Mouse (Mus musculus) liver, embryonic 14.5 days (tissue): Measurements from ENCODE around the gene Mprip.

Experiments used
- CTCF ChIP-seq: IDR thresholded peaks from 2 replicates; pipeline ENCODE4 v1.5.1; 2016; ENCODE audit warnings: antibody characterized with exemption, low read depth, control low read depth
- EP300 ChIP-seq: IDR thresholded peaks from 2 replicates; pipeline ENCODE4 v1.6.1; 2016; ENCODE audit warnings: antibody characterized with exemption, low read depth

DNA sequence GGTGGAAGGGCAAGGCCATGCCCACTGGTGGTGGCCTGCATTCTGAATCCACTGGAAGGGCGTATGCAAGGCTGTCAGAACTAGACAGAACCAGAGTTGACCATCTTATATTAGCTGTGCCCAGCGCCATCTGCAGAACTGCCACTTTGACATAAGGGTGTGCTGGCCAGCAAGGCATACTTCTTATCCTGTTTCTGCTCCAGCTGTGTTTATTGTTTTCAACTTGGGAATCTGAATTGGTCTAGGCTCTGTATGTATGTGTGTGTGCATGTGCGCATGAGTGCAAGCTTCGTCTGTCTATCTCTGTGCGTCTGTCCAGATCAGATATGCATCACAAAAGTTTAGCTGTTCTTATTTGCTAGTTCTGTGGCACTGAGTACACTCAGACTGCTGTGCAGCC lies 58.1 kb downstream of the Mprip start:
- no peak for TF ChIP-seq CTCF
- no peak for TF ChIP-seq EP300
